Mouse (Mus musculus) kidney, embryonic 16.5 days (tissue): ENCODE results near the gene Gm42688. TPM values are rescaled to one million over a fixed set of nuclear protein-coding genes. Genes with fewer than 3 reads are reported as not detected.
A peak's percentile ranks its signal among the peaks of the same experiment; 100 is the strongest.

Experiments
- ATAC-seq: fragments of 200-750 bp; cut with Nextera tagmentation; 2 replicates; pipeline ENCODE4 v1.8.0; 2017; ENCODE audit warnings: moderate TSS enrichment; ENCODE audit not compliant: low FRiP score, low TSS enrichment
- H3K27ac ChIP-seq: fragments of 300-500 bp; sonication (generic); 2 replicates; pipeline ENCODE4 v1.5.1; 2014; ENCODE audit warnings: low read length
- H3K27me3 ChIP-seq: fragments of 300-500 bp; sonication (generic); 2 replicates; pipeline ENCODE4 v1.6.1; 2014; ENCODE audit warnings: low read length, control low read depth, mixed read lengths; ENCODE audit not compliant: insufficient read depth
- H3K36me3 ChIP-seq: fragments of 300-500 bp; sonication (generic); 2 replicates; pipeline ENCODE4 v1.6.1; 2014; ENCODE audit warnings: low read length, control low read depth, mixed read lengths; ENCODE audit not compliant: insufficient read depth
- H3K4me1 ChIP-seq: fragments of 300-500 bp; sonication (generic); 2 replicates; pipeline ENCODE4 v1.6.1; 2014; ENCODE audit warnings: low read length, control low read depth, mixed read lengths; ENCODE audit not compliant: insufficient read depth
- H3K4me2 ChIP-seq: fragments of 300-500 bp; sonication (generic); replicated peaks from 2 replicates; pipeline ENCODE4 v1.6.1; 2014; ENCODE audit warnings: low read depth, low read length
- H3K4me3 ChIP-seq: fragments of 300-500 bp; sonication (generic); 2 replicates; pipeline ENCODE4 v1.5.1; 2014; ENCODE audit warnings: mild to moderate bottlenecking, low read length
- H3K9ac ChIP-seq: fragments of 300-500 bp; sonication (generic); replicated peaks from 2 replicates; pipeline ENCODE4 v1.6.1; 2014; ENCODE audit warnings: low read length
- H3K9me3 ChIP-seq: fragments of 300-500 bp; sonication (generic); 2 replicates; pipeline ENCODE4 v1.6.1; 2016; ENCODE audit warnings: low read length, control low read depth
- WGBS: fragments of 180-500 bp; shearing (Covaris S2); extraction: QIAGEN DNeasy Blood & Tissue Kit; methylation state at CpG from one replicate; pipeline ENCODE4 v1.1.7; 2014; 5-methylcytosine and 5-hydroxymethylcytosine counted together
- polyA plus RNA-seq: library from polyadenylated mRNA; unstranded; fragments of >200 nt; fragmentation: Nextera tagmentation; extraction: Ambion mirVana; gene quantifications from 2 replicates; pipeline ENCODE4 v1.2.1, GENCODE M21; 2015

Gene Gm42688
- polyA plus RNA-seq, 1 experiment from 2014 or later = 3.3 TPM

GRCm38 (mm10) chr6:83122961-83123360, 21.5 kb downstream of the Gm42688 start:
- 0 out of 2 replicates have a peak overlapping the region, but pooled peaks have one; percentile 76 for H3K4me3 ChIP-seq

GRCm38 (mm10) chr6:83124851-83125312, 23.5 kb downstream of the Gm42688 start:
- WGBS = under 1% methylated on average over 30 of the region's 30 CpGs
- Histone ChIP-seq H3K9ac (peak overlapping the region; percentile 85), H3K9me3 (no peaks in the 10 kb centered on the region), H3K36me3 (peaks cover 3% of the 10 kb centered on the region; the same call in 1 of the 2 replicates), H3K4me3 (peak overlapping the region; percentile 78), H3K4me2 (peak overlapping the region; percentile 91), H3K4me1 (peaks cover 39% of the 10 kb centered on the region), H3K27me3 (no peaks in the 10 kb centered on the region), H3K27ac (peak overlapping the region; percentile 76; the same call in 1 of the 2 replicates)
- ATAC-seq = no peak

More at GRCm38 (mm10) chr6:83122961-83123360, 21.5 kb downstream of the Gm42688 start:
- Histone ChIP-seq H3K4me2 (peak overlapping the region; percentile 91), H3K27ac (no peak overlapping the region), H3K4me1 (peaks cover 53% of the 10 kb centered on the region), H3K27me3 (no peaks in the 10 kb centered on the region), H3K9ac (no peak overlapping the region), H3K9me3 (no peaks in the 10 kb centered on the region), H3K36me3 (peaks cover 17% of the 10 kb centered on the region)
- 74% methylated on average over 5 of the region's 5 CpGs for WGBS
- ATAC-seq = no peak

- H3K27ac ChIP-seq = peak within 1 kb of the TSS; percentile 76; the same call in 1 of the 2 replicates
- WGBS = 27% methylated on average over 5 of the region's 5 CpGs
- peak within 1 kb of the TSS; percentile 78 for H3K4me3 ChIP-seq
- H3K27me3 ChIP-seq = no peaks in the 10 kb centered on the region
- H3K9ac ChIP-seq = peak within 1 kb of the TSS; percentile 85
- H3K4me2 ChIP-seq = peak within 1 kb of the TSS; percentile 91
- peaks cover 3% of the 10 kb centered on the region; the same call in 1 of the 2 replicates for H3K36me3 ChIP-seq
- ATAC-seq = no peak
- no peaks in the 10 kb centered on the region for H3K9me3 ChIP-seq
- peaks cover 35% of the 10 kb centered on the region for H3K4me1 ChIP-seq
These were observed 23.9 kb downstream of the Gm42688 start, which contains the start of gene Ino80b for GRCm38 (mm10) chr6:83125331-83125730. Gene Ino80b, minus strand, starts transcription at chr6:83125431.

DNA sequence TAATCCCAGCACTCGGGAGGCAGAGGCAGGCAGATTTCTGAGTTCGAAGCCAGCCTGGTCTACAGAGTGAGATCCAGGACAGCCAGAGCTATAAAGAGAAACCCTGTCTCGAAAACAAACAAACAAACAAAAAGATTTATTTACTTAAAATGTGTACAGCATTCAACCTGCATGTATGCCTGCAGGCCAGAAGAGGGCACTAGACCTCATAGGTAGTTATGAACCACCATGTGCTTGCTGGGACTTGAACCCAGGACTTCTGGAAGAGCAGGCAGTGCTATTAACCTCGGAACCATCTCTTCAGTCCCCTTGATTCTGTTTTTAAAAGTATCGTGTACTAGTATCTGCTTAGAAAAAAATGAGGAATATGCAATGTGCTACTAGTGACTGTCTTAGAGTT, 26.0 kb downstream of the Gm42688 start:
- Histone ChIP-seq H3K27ac (no peak overlapping the region), H3K4me3 (no peak overlapping the region), H3K9ac (no peak overlapping the region), H3K36me3 (peaks cover 3% of the 10 kb centered on the region; the same call in 1 of the 2 replicates), H3K4me2 (no peak overlapping the region), H3K27me3 (no peaks in the 10 kb centered on the region), H3K4me1 (peaks cover 37% of the 10 kb centered on the region), H3K9me3 (no peaks in the 10 kb centered on the region)
- 95% methylated on average over 5 of the region's 5 CpGs for WGBS
- ATAC-seq = no peak

DNA sequence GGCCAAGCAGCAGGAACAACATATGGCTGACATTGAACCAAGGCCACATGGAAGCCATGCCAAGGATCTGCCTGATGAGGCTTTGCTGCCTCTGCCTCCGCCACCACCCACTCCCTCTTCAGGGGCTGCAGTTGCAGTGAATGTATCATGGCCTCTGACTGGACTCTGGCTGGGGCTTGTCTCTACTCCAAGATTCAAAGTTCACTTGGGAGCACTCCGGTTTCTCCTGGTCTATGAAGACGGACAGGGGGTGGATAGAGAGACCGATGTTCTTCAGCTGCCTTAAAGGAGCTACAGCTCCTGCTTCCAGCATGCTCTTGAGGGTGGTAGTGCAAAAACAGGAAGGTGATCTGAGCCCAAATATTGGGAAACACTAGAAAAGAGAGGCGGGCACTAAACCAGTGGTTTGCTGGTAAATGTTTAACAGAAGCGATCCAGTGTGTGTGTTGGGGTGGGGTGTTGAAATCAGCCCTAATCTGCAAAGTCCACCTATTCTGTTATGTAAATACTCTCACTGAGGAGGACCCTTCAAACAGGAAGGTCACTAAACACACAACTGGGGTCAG, 30.1 kb downstream of the Gm42688 start:
- 0 out of 2 replicates have a peak overlapping the region, but pooled peaks have one; percentile 12 for H3K4me2 ChIP-seq
- 50% methylated on average over 6 of the region's 6 CpGs for WGBS
- H3K36me3 ChIP-seq = no peaks in the 10 kb centered on the region
- peak; percentile 36; the same call in 1 of the 2 replicates for ATAC-seq
- no peaks in the 10 kb centered on the region for H3K9me3 ChIP-seq
- no peak overlapping the region for H3K4me3 ChIP-seq
- peak overlapping the region; percentile 89 for H3K27ac ChIP-seq
- H3K9ac ChIP-seq = no peak overlapping the region
- H3K4me1 ChIP-seq = peaks cover 30% of the 10 kb centered on the region
- H3K27me3 ChIP-seq = no peaks in the 10 kb centered on the region

- H3K4me2 ChIP-seq = no peak overlapping the region
These were observed 30.9 kb downstream of the Gm42688 start for GRCm38 (mm10) chr6:83132176-83132919.

GRCm38 (mm10) chr6:83134226-83134625, 32.8 kb downstream of the Gm42688 start:
- WGBS = 57% methylated on average over 3 of the region's 3 CpGs

More at GRCm38 (mm10) chr6:83132176-83132919, 30.9 kb downstream of the Gm42688 start:
- peaks cover 34% of the 10 kb centered on the region for H3K4me1 ChIP-seq
- no peaks in the 10 kb centered on the region for H3K36me3 ChIP-seq
- H3K4me3 ChIP-seq = no peak overlapping the region
- ATAC-seq = no peak
- peak overlapping the region; percentile 89 for H3K27ac ChIP-seq
- no peak overlapping the region for H3K9ac ChIP-seq
- WGBS = 80% methylated on average over 9 of the region's 9 CpGs
- no peaks in the 10 kb centered on the region for H3K9me3 ChIP-seq
- H3K27me3 ChIP-seq = no peaks in the 10 kb centered on the region

DNA sequence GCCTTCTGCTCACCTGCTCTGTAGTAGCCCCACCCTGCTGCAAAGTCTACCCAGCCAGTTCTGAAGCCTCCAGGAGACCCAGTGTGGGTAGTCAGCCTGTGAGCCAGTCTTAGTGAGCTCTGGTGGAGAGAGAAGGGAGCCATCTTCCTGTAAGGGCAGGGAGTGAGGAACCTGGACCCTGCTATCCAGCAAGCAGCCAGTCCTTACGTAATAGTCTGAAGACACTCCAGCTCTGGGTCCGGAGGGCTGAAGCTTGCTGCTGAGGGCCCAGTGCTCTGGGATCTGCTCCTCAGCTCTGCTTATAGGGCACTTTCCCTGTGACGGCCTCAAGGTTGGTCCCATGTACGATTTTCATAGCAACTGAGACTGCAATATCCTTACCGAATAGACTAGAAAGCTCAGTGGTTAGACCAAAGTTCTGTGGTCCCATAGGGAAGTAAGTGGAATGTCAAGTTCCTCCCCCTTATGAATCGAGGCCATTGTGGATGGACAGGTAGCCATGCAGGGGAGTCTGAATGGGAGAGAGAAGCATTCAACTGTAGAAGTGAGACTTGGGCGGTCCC, 33.6 kb downstream of the Gm42688 start, which contains the start of gene Rtkn:
Gene Rtkn, plus strand, starts transcription at position 513 of the 563 bp plus-strand sequence.
- 53% methylated on average over 7 of the region's 7 CpGs for whole genome bisulfite sequencing
- ATAC-seq = no peak

More at GRCm38 (mm10) chr6:83134226-83134625, 32.8 kb downstream of the Gm42688 start:
- Histone ChIP-seq H3K4me2 (no peak overlapping the region), H3K9me3 (no peaks in the 10 kb centered on the region), H3K4me1 (peaks cover 48% of the 10 kb centered on the region), H3K9ac (no peak overlapping the region), H3K27me3 (no peaks in the 10 kb centered on the region), H3K27ac (no peak overlapping the region), H3K4me3 (no peak overlapping the region), H3K36me3 (no peaks in the 10 kb centered on the region)
- ATAC-seq = no peak

DNA sequence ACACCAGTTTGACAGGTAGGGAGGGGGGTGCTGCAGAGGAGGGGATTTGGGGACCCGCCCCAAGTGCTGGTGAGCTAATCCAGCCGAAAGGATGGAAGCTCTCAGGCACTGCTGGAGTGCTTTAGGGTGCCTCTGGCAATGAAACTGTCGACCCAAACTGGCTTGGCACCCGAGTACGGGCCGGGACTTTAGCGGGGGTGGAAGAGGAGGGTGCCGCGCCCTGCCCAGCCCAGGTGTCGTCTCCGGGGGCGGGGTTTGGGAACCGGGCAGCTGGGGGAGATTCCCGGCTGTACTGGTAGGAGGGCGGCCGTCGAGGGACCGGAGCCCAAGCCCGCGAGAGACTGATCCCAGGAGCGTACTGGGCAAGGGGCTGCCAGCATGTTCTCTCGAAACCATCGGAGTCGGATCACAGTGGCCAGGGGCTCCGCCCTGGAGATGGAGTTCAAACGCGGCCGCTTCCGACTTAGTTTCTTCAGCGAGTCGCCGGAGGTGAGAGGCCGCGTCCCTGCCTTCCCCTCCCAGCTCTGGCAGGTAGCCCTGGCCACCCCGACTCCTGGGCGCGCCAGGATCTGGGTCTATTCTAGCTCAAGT, 34.2 kb downstream of the Gm42688 start:
- peak overlapping the region; percentile 62 for H3K4me3 ChIP-seq
- 2% methylated on average over 37 of the region's 37 CpGs for WGBS
- 0 out of 2 replicates have a peak, but pooled peaks have one; percentile 1 for ATAC-seq
- H3K27me3 ChIP-seq = no peaks in the 10 kb centered on the region
- peak overlapping the region; percentile 69 for H3K4me2 ChIP-seq
- H3K9ac ChIP-seq = peak overlapping the region; percentile 97
- no peaks in the 10 kb centered on the region for H3K9me3 ChIP-seq
- H3K4me1 ChIP-seq = peaks cover 48% of the 10 kb centered on the region
- peak overlapping the region; percentile 100 for H3K27ac ChIP-seq
- H3K36me3 ChIP-seq = no peaks in the 10 kb centered on the region

More for the DNA sequence above, 33.6 kb downstream of the Gm42688 start, which contains the start of gene Rtkn:
- no peaks in the 10 kb centered on the region for H3K9me3 ChIP-seq
- H3K4me3 ChIP-seq = peak within 1 kb of the TSS; percentile 62
- H3K4me1 ChIP-seq = peaks cover 48% of the 10 kb centered on the region
- H3K9ac ChIP-seq = peak within 1 kb of the TSS; percentile 97
- no peaks in the 10 kb centered on the region for H3K36me3 ChIP-seq
- H3K27ac ChIP-seq = peak within 1 kb of the TSS; percentile 100
- no peaks in the 10 kb centered on the region for H3K27me3 ChIP-seq
- H3K4me2 ChIP-seq = peak within 1 kb of the TSS; percentile 69
